Comparison of ENCODE assay signal across 31 mouse cellular contexts in the genomic region with DNA sequence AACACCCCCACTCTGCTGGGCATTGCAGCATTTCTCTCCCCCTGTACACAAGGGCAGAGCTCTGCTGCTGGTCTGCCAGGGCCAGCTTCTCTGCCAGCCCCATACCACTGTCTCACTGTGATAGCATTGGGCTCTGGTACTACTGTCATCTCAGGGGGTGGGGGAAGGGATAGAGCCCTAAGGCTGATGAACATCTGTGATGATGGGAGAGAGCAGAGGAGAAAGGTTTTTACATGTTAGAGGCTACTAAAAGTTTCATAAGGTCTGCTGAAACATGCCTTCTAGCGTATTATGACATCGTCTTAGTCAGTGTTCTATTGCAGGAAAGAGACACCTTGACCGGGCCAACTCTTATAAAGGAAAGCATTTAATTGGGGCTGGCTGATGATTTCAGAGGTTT.
"Had no signal": no experiment of that assay in that cellular context is flagged by ENCODE, and none has a peak within 500 bp of the region (broad histone marks: within the 10 kb centered on the region; RNA-seq: fewer than 3 reads in every experiment).

No protein-coding gene starts in this region.

- H3K4me2 ChIP-seq: limb, embryonic 12.5 days; limb, embryonic 13.5 days; limb, embryonic 15.5 days; liver, embryonic 11.5 days; liver, embryonic 12.5 days; liver, embryonic 13.5 days; liver, embryonic 15.5 days; lung, embryonic 14.5 days; lung, embryonic 15.5 days; midbrain, embryonic 12.5 days; midbrain, embryonic 13.5 days; midbrain, embryonic 15.5 days had no signal

- DNase-seq: left cerebral cortex, postnatal 4 days; liver; liver, embryonic 13.5 days; liver, postnatal 0 days; lung, adult 18-20 months; lung, adult 2 months; lung, embryonic 14.5 days; lung, postnatal 10 days; lung, postnatal 14 days; lung, postnatal 36 days; lung, postnatal 4 days; midbrain, embryonic 14.5 days had no signal

- H3K4me3 ChIP-seq: left cerebral cortex, adult 2 months; limb, embryonic 10.5 days; limb, embryonic 12.5 days; limb, embryonic 13.5 days; limb, embryonic 15.5 days; liver, embryonic 12.5 days; liver, embryonic 13.5 days; liver, embryonic 15.5 days; lung, embryonic 15.5 days; megakaryocyte, embryonic 14.5 days; midbrain, embryonic 10.5 days; midbrain, embryonic 12.5 days; midbrain, embryonic 13.5 days; midbrain, embryonic 15.5 days; myocyte had no signal

- H3K27me3 ChIP-seq: limb, embryonic 12.5 days; limb, embryonic 13.5 days; limb, embryonic 15.5 days; liver, embryonic 12.5 days; liver, embryonic 13.5 days; liver, embryonic 15.5 days; lung, embryonic 15.5 days; megakaryocyte, embryonic 14.5 days; midbrain, embryonic 12.5 days; midbrain, embryonic 13.5 days; midbrain, embryonic 15.5 days had no signal

- ATAC-seq: liver, embryonic 12.5 days; liver, postnatal 0 days; lung, postnatal 0 days; midbrain, embryonic 13.5 days; midbrain, embryonic 15.5 days; midbrain, embryonic 16.5 days had no signal

- H3K4me1 ChIP-seq: limb, embryonic 10.5 days; limb, embryonic 12.5 days; limb, embryonic 13.5 days; limb, embryonic 15.5 days; liver, embryonic 12.5 days; liver, embryonic 13.5 days; liver, embryonic 15.5 days; lung, embryonic 15.5 days; megakaryocyte, embryonic 14.5 days; midbrain, embryonic 10.5 days; midbrain, embryonic 12.5 days; midbrain, embryonic 13.5 days; midbrain, embryonic 15.5 days had no signal

- H3K27ac ChIP-seq: left cerebral cortex, adult 2 months; limb, embryonic 10.5 days; limb, embryonic 12.5 days; limb, embryonic 13.5 days; limb, embryonic 15.5 days; liver, embryonic 12.5 days; liver, embryonic 13.5 days; liver, embryonic 14.5 days; liver, embryonic 15.5 days; lung, embryonic 15.5 days; macrophage; midbrain, embryonic 10.5 days; midbrain, embryonic 12.5 days; midbrain, embryonic 13.5 days; midbrain, embryonic 15.5 days had no signal

- H3K36me3 ChIP-seq: limb, embryonic 10.5 days; limb, embryonic 12.5 days; limb, embryonic 13.5 days; limb, embryonic 15.5 days; liver, embryonic 12.5 days; liver, embryonic 13.5 days; liver, embryonic 15.5 days; lung, embryonic 15.5 days; midbrain, embryonic 10.5 days; midbrain, embryonic 12.5 days; midbrain, embryonic 13.5 days; midbrain, embryonic 15.5 days had no signal

- H3K9me3 ChIP-seq: limb, embryonic 10.5 days; limb, embryonic 12.5 days; limb, embryonic 13.5 days; limb, embryonic 15.5 days; liver, embryonic 15.5 days; lung, embryonic 15.5 days; midbrain, embryonic 10.5 days; midbrain, embryonic 12.5 days; midbrain, embryonic 13.5 days; midbrain, embryonic 15.5 days had no signal

- H3K9ac ChIP-seq: limb, embryonic 12.5 days; limb, embryonic 13.5 days; limb, embryonic 15.5 days; liver, embryonic 12.5 days; liver, embryonic 13.5 days; liver, embryonic 14.5 days; liver, embryonic 15.5 days; liver, postnatal 0 days; lung, embryonic 14.5 days; lung, embryonic 15.5 days; midbrain, embryonic 12.5 days; midbrain, embryonic 13.5 days; midbrain, embryonic 15.5 days had no signal
